Mouse (Mus musculus) midbrain, embryonic 12.5 days (tissue): ENCODE results near the gene Mettl27. TPM values are rescaled to one million over a fixed set of nuclear protein-coding genes. Genes with fewer than 3 reads are reported as not detected.
"Not testable (repeated sequence)": the region's sequence is repeated elsewhere in the genome, so short reads cannot be mapped to it uniquely, and the experiment has no call there.

ENCODE experiments used
- ATAC-seq: fragments of 200-750 bp; cut with Nextera tagmentation; 2 replicates; pipeline ENCODE4 v1.8.0; 2017; ENCODE audit warnings: low read depth, moderate TSS enrichment, moderate library complexity; ENCODE audit not compliant: low FRiP score
- H3K27ac ChIP-seq: fragments of 300-500 bp; sonication (generic); replicated peaks from 2 replicates; pipeline ENCODE4 v1.5.1; 2016; ENCODE audit warnings: mild to moderate bottlenecking
- H3K27me3 ChIP-seq: fragments of 300-500 bp; sonication (generic); 2 replicates; pipeline ENCODE4 v1.6.1; 2016; ENCODE audit warnings: mild to moderate bottlenecking
- H3K36me3 ChIP-seq: fragments of 300-500 bp; sonication (generic); 2 replicates; pipeline ENCODE4 v1.6.1; 2016
- H3K4me1 ChIP-seq: fragments of 300-500 bp; sonication (generic); 2 replicates; pipeline ENCODE4 v1.6.1; 2016
- H3K4me2 ChIP-seq: fragments of 300-500 bp; sonication (generic); replicated peaks from 2 replicates; pipeline ENCODE4 v1.6.1; 2016; ENCODE audit warnings: mild to moderate bottlenecking, moderate library complexity
- H3K4me3 ChIP-seq: fragments of 300-500 bp; sonication (generic); 2 replicates; pipeline ENCODE4 v1.5.1; 2016; ENCODE audit warnings: mild to moderate bottlenecking
- H3K9ac ChIP-seq: fragments of 300-500 bp; sonication (generic); replicated peaks from 2 replicates; pipeline ENCODE4 v1.6.1; 2016; ENCODE audit warnings: mild to moderate bottlenecking, moderate library complexity
- H3K9me3 ChIP-seq: fragments of 300-500 bp; sonication (generic); 2 replicates; pipeline ENCODE4 v1.6.1; 2016; ENCODE audit warnings: mild to moderate bottlenecking
- WGBS: fragments of 180-500 bp; shearing (Covaris S2); methylation state at CpG from one replicate; pipeline ENCODE4 v1.1.7; 2016; 5-methylcytosine and 5-hydroxymethylcytosine counted together
- polyA plus RNA-seq: library from polyadenylated mRNA; unstranded; fragments of >200 nt; fragmentation: Nextera tagmentation; extraction: Ambion mirVana; gene quantifications from 2 replicates; pipeline ENCODE4 v1.2.1, GENCODE M21; 2016

Mettl27 gene
- polyA plus RNA-seq, 1 experiment from 2014 or later, result 9.5 TPM

DNA sequence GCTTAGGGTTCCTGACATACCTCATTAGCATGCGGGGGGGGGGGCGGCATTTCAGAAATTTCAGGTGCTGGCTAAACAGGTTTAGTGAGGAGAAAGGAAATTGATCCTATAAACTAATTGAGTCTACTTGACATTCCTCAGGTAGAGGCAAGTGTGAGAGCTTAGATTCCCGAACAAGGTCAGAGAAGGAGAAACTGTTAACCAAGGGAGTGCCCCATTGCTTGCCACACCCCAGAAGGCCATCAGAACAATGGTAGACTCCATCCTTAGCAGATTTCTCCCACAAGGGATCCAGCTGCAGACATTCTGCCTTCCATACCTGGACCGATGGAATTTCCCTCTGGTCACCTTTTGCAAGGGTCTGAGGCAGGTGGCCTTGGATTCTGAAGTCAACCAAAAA lies 5.4 kb upstream of the Mettl27 start:
- H3K27me3 ChIP-seq, result no peaks in the 10 kb centered on the region
- no peak for ATAC-seq
- no peak overlapping the region for H3K9ac ChIP-seq
- H3K4me2 ChIP-seq, result no peak overlapping the region
- H3K27ac ChIP-seq, result no peak overlapping the region
- no peaks in the 10 kb centered on the region for H3K4me1 ChIP-seq
- no peaks in the 10 kb centered on the region for H3K9me3 ChIP-seq
- H3K4me3 ChIP-seq, result no peak overlapping the region
- no peaks in the 10 kb centered on the region for H3K36me3 ChIP-seq
- WGBS, result 82% methylated on average over 4 of the region's 4 CpGs

- ATAC-seq, result no peak
- Histone ChIP-seq H3K9ac (no peak overlapping the region), H3K27me3 (no peaks in the 10 kb centered on the region), H3K9me3 (no peaks in the 10 kb centered on the region), H3K27ac (no peak overlapping the region), H3K4me2 (no peak overlapping the region), H3K4me3 (no peak overlapping the region), H3K4me1 (peaks cover 5% of the 10 kb centered on the region), H3K36me3 (no peaks in the 10 kb centered on the region)
- 90% methylated on average over 2 of the region's 2 CpGs for WGBS
These were observed 2.2 kb upstream of the Mettl27 start for GRCm38 (mm10) chr5:134929988-134930387.

- Histone ChIP-seq H3K9me3 (no peaks in the 10 kb centered on the region), H3K36me3 (no peaks in the 10 kb centered on the region), H3K27me3 (no peaks in the 10 kb centered on the region), H3K27ac (no peak overlapping the region), H3K4me2 (peak overlapping the region; percentile 94), H3K9ac (peak overlapping the region; percentile 82), H3K4me3 (peak overlapping the region; percentile 62), H3K4me1 (peaks cover 5% of the 10 kb centered on the region)
- peak; percentile 50; the same call in 1 of the 2 replicates for ATAC-seq
- WGBS, result 52% methylated on average over 9 of the region's 9 CpGs
These were observed 722 bp downstream of the Mettl27 start for GRCm38 (mm10) chr5:134932903-134933276.

DNA sequence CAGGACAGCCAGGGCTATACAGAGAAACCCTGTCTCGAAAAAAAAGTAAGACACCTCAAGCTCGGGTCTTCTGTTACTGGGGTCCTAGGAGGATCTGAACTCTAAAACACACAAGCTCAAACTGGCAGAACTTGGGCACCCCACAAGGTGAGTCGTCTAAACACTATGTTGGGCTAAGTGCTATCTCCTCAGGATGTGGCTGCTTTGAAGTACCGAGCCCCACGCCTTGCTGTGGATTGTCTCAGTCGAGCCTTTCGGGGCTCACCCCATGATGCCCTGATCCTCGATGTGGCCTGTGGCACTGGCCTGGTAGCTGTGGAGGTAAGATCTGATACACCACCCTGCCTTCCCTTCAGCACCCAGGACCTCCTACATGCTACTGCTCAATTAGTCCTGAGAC lies 1.1 kb downstream of the Mettl27 start:
- H3K4me2 ChIP-seq, result peak overlapping the region; percentile 94; the same call in 1 of the 2 replicates
- H3K9me3 ChIP-seq, result no peaks in the 10 kb centered on the region
- ATAC-seq, result no peak
- 96% methylated on average over 8 of the region's 8 CpGs for WGBS
- H3K4me1 ChIP-seq, result peaks cover 5% of the 10 kb centered on the region
- no peak overlapping the region for H3K4me3 ChIP-seq
- H3K27me3 ChIP-seq, result no peaks in the 10 kb centered on the region
- H3K27ac ChIP-seq, result no peak overlapping the region
- no peak overlapping the region for H3K9ac ChIP-seq
- H3K36me3 ChIP-seq, result no peaks in the 10 kb centered on the region

DNA sequence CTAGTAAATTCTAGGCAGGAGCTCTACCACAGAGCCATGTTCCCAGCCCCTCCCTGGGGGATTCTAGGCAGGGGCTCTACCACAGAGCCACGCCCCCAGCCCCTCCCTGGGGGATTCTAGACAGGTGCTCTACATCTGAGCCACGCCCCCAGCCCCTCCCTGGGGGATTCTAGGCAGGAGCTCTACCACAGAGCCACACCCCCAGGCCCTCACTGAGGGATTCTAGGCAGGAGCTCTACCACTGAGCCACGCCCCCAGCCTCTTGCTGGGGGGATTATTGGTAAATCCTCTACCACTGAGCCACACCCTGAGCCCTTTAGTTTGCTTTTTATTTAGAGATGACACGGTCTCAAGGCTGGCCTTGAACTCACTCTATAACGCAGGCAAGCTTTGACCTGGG lies 1.5 kb downstream of the Mettl27 start:
- 80% methylated on average over 5 of the region's 5 CpGs for WGBS
- ATAC-seq, result not testable (repeated sequence)

GRCm38 (mm10) chr5:134934666-134935065 lies 2.5 kb downstream of the Mettl27 start:
- no peak overlapping the region for H3K9ac ChIP-seq
- no peak overlapping the region for H3K4me2 ChIP-seq
- H3K4me3 ChIP-seq, result no peak overlapping the region
- no peaks in the 10 kb centered on the region for H3K9me3 ChIP-seq
- no peaks in the 10 kb centered on the region for H3K36me3 ChIP-seq
- H3K4me1 ChIP-seq, result peaks cover 5% of the 10 kb centered on the region
- WGBS, result 88% methylated on average over 3 of the region's 3 CpGs
- H3K27me3 ChIP-seq, result no peaks in the 10 kb centered on the region
- no peak overlapping the region for H3K27ac ChIP-seq
- no peak for ATAC-seq

More for the DNA sequence above, 1.5 kb downstream of the Mettl27 start:
- not testable (repeated sequence) for H3K36me3 ChIP-seq, H3K4me2 ChIP-seq, H3K27ac ChIP-seq, H3K4me1 ChIP-seq, H3K9ac ChIP-seq, H3K27me3 ChIP-seq, H3K4me3 ChIP-seq, H3K9me3 ChIP-seq

- no peaks in the 10 kb centered on the region for H3K36me3 ChIP-seq
- no peak overlapping the region for H3K4me3 ChIP-seq
- H3K27me3 ChIP-seq, result no peaks in the 10 kb centered on the region
- H3K9me3 ChIP-seq, result no peaks in the 10 kb centered on the region
- 88% methylated on average over 6 of the region's 6 CpGs for WGBS
- H3K4me1 ChIP-seq, result peaks cover 5% of the 10 kb centered on the region
- H3K4me2 ChIP-seq, result no peak overlapping the region
- H3K9ac ChIP-seq, result no peak overlapping the region
- no peak for ATAC-seq
- no peak overlapping the region for H3K27ac ChIP-seq
These were observed 3.9 kb downstream of the Mettl27 start for GRCm38 (mm10) chr5:134936051-134936450.

GRCm38 (mm10) chr5:134936626-134937185 lies 4.5 kb downstream of the Mettl27 start:
- Histone ChIP-seq H3K36me3 (no peaks in the 10 kb centered on the region), H3K27ac (no peak overlapping the region), H3K4me1 (peaks cover 5% of the 10 kb centered on the region), H3K4me2 (no peak overlapping the region), H3K4me3 (no peak overlapping the region), H3K9me3 (no peaks in the 10 kb centered on the region), H3K27me3 (no peaks in the 10 kb centered on the region), H3K9ac (no peak overlapping the region)
- WGBS, result 92% methylated on average over 6 of the region's 6 CpGs
- no peak for ATAC-seq

GRCm38 (mm10) chr5:134939069-134939468 lies 6.9 kb downstream of the Mettl27 start:
- Histone ChIP-seq H3K9ac (no peak overlapping the region), H3K27me3 (peaks cover 9% of the 10 kb centered on the region; the same call in 1 of the 2 replicates), H3K4me1 (no peaks in the 10 kb centered on the region), H3K36me3 (no peaks in the 10 kb centered on the region), H3K9me3 (no peaks in the 10 kb centered on the region), H3K27ac (no peak overlapping the region), H3K4me2 (no peak overlapping the region), H3K4me3 (no peak overlapping the region)
- 65% methylated on average over 3 of the region's 3 CpGs for WGBS
- no peak for ATAC-seq

- not testable (repeated sequence) for H3K9me3 ChIP-seq, H3K9ac ChIP-seq, H3K4me2 ChIP-seq, H3K4me3 ChIP-seq, ATAC-seq, H3K36me3 ChIP-seq, H3K27ac ChIP-seq, H3K4me1 ChIP-seq
- peaks cover 13% of the 10 kb centered on the region; the same call in 1 of the 2 replicates for H3K27me3 ChIP-seq
- WGBS, result 88% methylated on average over 3 of the region's 7 CpGs
These were observed 7.4 kb downstream of the Mettl27 start for GRCm38 (mm10) chr5:134939554-134939953.

DNA sequence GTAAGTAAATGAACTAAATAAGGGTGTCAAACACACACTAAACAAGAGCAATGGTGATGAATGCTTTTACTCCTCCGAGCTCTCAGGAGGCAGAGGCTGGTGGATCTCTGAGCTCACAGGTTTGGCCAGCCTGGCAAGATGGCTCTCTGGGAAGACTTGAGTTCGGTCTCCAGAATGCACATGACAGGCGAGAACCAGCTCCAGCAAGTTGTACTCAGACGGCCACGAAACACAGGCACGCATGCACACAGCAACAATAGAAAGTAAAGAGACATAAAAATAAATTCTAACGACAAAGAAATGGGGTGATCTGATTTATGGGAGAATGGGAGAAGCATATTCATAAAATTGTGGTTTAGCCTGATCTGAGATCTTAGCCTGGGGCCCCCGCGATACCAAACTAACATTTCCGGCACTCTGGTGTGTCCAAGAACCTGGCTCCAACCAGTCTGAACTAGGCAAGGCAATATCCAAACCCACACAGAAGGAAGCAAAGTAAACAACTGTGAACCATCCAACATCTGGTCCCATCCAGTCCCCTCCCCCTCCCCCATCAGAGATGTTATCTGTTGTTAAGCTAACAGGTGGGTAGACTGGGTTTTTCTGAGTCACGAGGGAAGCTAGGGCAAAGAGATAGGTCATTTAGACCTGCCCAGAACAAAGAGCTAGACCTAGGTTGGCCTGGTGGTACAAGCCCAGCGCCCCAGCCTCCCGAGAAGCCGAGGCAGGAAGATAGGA lies 9.5 kb downstream of the Mettl27 start:
- Histone ChIP-seq H3K4me2 (no peak overlapping the region), H3K36me3 (no peaks in the 10 kb centered on the region), H3K27me3 (peaks cover 33% of the 10 kb centered on the region), H3K4me3 (no peak overlapping the region), H3K9ac (no peak overlapping the region), H3K4me1 (peaks cover 5% of the 10 kb centered on the region; the same call in 1 of the 2 replicates), H3K27ac (no peak overlapping the region), H3K9me3 (no peaks in the 10 kb centered on the region)
- WGBS, result 87% methylated on average over 14 of the region's 14 CpGs
- ATAC-seq, result no peak

- 88% methylated on average over 2 of the region's 2 CpGs for WGBS
- Histone ChIP-seq H3K4me3 (no peak overlapping the region), H3K9me3 (no peaks in the 10 kb centered on the region), H3K4me2 (no peak overlapping the region), H3K36me3 (no peaks in the 10 kb centered on the region), H3K27ac (no peak overlapping the region), H3K4me1 (peaks cover 10% of the 10 kb centered on the region; the same call in 1 of the 2 replicates), H3K27me3 (peaks cover 44% of the 10 kb centered on the region), H3K9ac (no peak overlapping the region)
- no peak for ATAC-seq
These were observed 10.6 kb downstream of the Mettl27 start for GRCm38 (mm10) chr5:134942740-134943139.
